ENCODE assay signal across 15 mouse cellular contexts in genomic region chr19:40678087-40678486, GRCm38 (mm10).
A peak's percentile ranks its signal among the peaks of the same experiment; 100 is the strongest.
DNase-seq lines count a peak whose midpoint lies in the region; ATAC-seq and TF ChIP-seq lines count a peak whose summit lies in the region.
"Had no signal": no experiment of that assay in that cellular context is flagged by ENCODE, and none has a peak within 500 bp of the region (broad histone marks: within the 10 kb centered on the region; RNA-seq: fewer than 3 reads in every experiment).

No protein-coding gene starts in this region.

- no peaks in the 10 kb centered on the region for H3K9me3 ChIP-seq in embryonic facial prominence, embryonic 14.5 days (ENCODE audit: control insufficient read depth, low read length)
- no peaks in the 10 kb centered on the region for H3K9me3 ChIP-seq in embryonic facial prominence, embryonic 10.5 days
- H3K9me3 ChIP-seq in heart, embryonic 14.5 days (ENCODE audit: control insufficient read depth, low read length) = no peaks in the 10 kb centered on the region
- H3K9me3 ChIP-seq in lung, postnatal 0 days (ENCODE audit: low read length) = no peaks in the 10 kb centered on the region
- H3K9me3 ChIP-seq in stomach, embryonic 15.5 days = no peaks in the 10 kb centered on the region
- H3K9me3 ChIP-seq: embryonic facial prominence, embryonic 12.5 days; hindbrain, embryonic 10.5 days; limb, embryonic 15.5 days had no signal

- no peak overlapping the region for H3K27ac ChIP-seq in embryonic facial prominence, embryonic 14.5 days (replicated peaks; ENCODE audit: low read depth, low read length)
- H3K27ac ChIP-seq in embryonic facial prominence, embryonic 10.5 days (replicated peaks) = no peak overlapping the region
- H3K27ac ChIP-seq in heart, embryonic 14.5 days (replicated peaks in 1 of 2; ENCODE audit: control insufficient read depth in 1 of 2, insufficient read depth in 1 of 2, low read depth in 2 of 2, low read length in 2 of 2) = peak overlapping the region in 1 of 2 experiments; percentile 10; a peak in 1 of 4 replicates
- peak overlapping the region; percentile 68 for H3K27ac ChIP-seq in lung, postnatal 0 days (ENCODE audit: low read length)
- H3K27ac ChIP-seq in stomach, embryonic 15.5 days = 0 out of 2 replicates have a peak overlapping the region, but pooled peaks have one; percentile 13
- H3K27ac ChIP-seq: embryonic facial prominence, embryonic 12.5 days; hindbrain, embryonic 10.5 days; limb, embryonic 15.5 days had no signal

- ATAC-seq in embryonic facial prominence, embryonic 14.5 days (ENCODE audit: low read depth) = no peak
- ATAC-seq in heart, embryonic 14.5 days (ENCODE audit: insufficient number of reproducible peaks, insufficient read depth, low FRiP score, low read depth) = no peak
- no peak for ATAC-seq in lung, postnatal 0 days
- ATAC-seq in stomach, embryonic 15.5 days (ENCODE audit: insufficient read depth, low FRiP score, low read depth) = no peak
- ATAC-seq: forebrain, embryonic 16.5 days had no signal

- no peak for TF ChIP-seq EP300 in lung, postnatal 0 days (IDR thresholded peaks at IDR 0.05)

- H3K4me2 ChIP-seq in embryonic facial prominence, embryonic 14.5 days (ENCODE audit: low read depth, low read length) = no peak overlapping the region
- H3K4me2 ChIP-seq in heart, embryonic 14.5 days (ENCODE audit: low read length) = peak overlapping the region; percentile 55
- H3K4me2 ChIP-seq in lung, postnatal 0 days (replicated peaks; ENCODE audit: low read depth, low read length) = no peak overlapping the region
- no peak overlapping the region for H3K4me2 ChIP-seq in stomach, embryonic 15.5 days
- H3K4me2 ChIP-seq: embryonic facial prominence, embryonic 12.5 days; limb, embryonic 15.5 days had no signal

- TF ChIP-seq CTCF in lung, postnatal 0 days (IDR thresholded peaks at IDR 0.05) = no peak

- no peaks in the 10 kb centered on the region for H3K36me3 ChIP-seq in embryonic facial prominence, embryonic 14.5 days (ENCODE audit: control insufficient read depth, insufficient read depth, low read length)
- H3K36me3 ChIP-seq in embryonic facial prominence, embryonic 10.5 days (replicated peaks) = no peaks in the 10 kb centered on the region
- no peaks in the 10 kb centered on the region for H3K36me3 ChIP-seq in heart, embryonic 14.5 days (ENCODE audit: control insufficient read depth, insufficient read depth, low read length)
- no peaks in the 10 kb centered on the region for H3K36me3 ChIP-seq in lung, postnatal 0 days (ENCODE audit: insufficient read depth, low read length)
- H3K36me3 ChIP-seq in stomach, embryonic 15.5 days = no peaks in the 10 kb centered on the region
- H3K36me3 ChIP-seq: embryonic facial prominence, embryonic 12.5 days; hindbrain, embryonic 10.5 days; limb, embryonic 15.5 days had no signal

- H3K4me3 ChIP-seq in embryonic facial prominence, embryonic 14.5 days (ENCODE audit: low read depth, low read length) = no peak overlapping the region
- H3K4me3 ChIP-seq in embryonic facial prominence, embryonic 10.5 days = no peak overlapping the region
- H3K4me3 ChIP-seq in heart, embryonic 14.5 days (ENCODE audit: control insufficient read depth in 1 of 2, insufficient read depth in 1 of 2, low read depth in 1 of 2, low read length in 2 of 2) = no peak overlapping the region
- no peak overlapping the region for H3K4me3 ChIP-seq in lung, postnatal 0 days (ENCODE audit: low read depth, low read length)
- H3K4me3 ChIP-seq in stomach, embryonic 15.5 days (replicated peaks) = no peak overlapping the region
- H3K4me3 ChIP-seq: embryonic facial prominence, embryonic 12.5 days; hindbrain, embryonic 10.5 days; limb, embryonic 15.5 days had no signal

- H3K4me1 ChIP-seq in embryonic facial prominence, embryonic 14.5 days (ENCODE audit: control insufficient read depth, insufficient read depth, low read length) = no peaks in the 10 kb centered on the region
- peaks cover 4% of the 10 kb centered on the region for H3K4me1 ChIP-seq in embryonic facial prominence, embryonic 10.5 days
- H3K4me1 ChIP-seq in heart, embryonic 14.5 days (ENCODE audit: control insufficient read depth in 2 of 2, insufficient read depth in 2 of 2, low read length in 2 of 2) = peaks cover 10 to 20% of the 10 kb centered on the region in 2 experiments; a peak in 3 of 4 replicates
- H3K4me1 ChIP-seq in lung, postnatal 0 days (ENCODE audit: insufficient read depth, low read depth, low read length) = no peaks in the 10 kb centered on the region
- H3K4me1 ChIP-seq in stomach, embryonic 15.5 days = no peaks in the 10 kb centered on the region
- H3K4me1 ChIP-seq: embryonic facial prominence, embryonic 12.5 days; limb, embryonic 15.5 days had no signal

- H3K27me3 ChIP-seq in embryonic facial prominence, embryonic 14.5 days (replicated peaks; ENCODE audit: control insufficient read depth, insufficient read depth, low read length) = no peaks in the 10 kb centered on the region
- no peaks in the 10 kb centered on the region for H3K27me3 ChIP-seq in embryonic facial prominence, embryonic 10.5 days (replicated peaks; ENCODE audit: low read depth, poor library complexity, severe bottlenecking)
- no peaks in the 10 kb centered on the region for H3K27me3 ChIP-seq in heart, embryonic 14.5 days (ENCODE audit: control insufficient read depth, insufficient read depth, low read length)
- H3K27me3 ChIP-seq in lung, postnatal 0 days (replicated peaks; ENCODE audit: insufficient read depth, low read length) = no peaks in the 10 kb centered on the region
- no peaks in the 10 kb centered on the region for H3K27me3 ChIP-seq in stomach, embryonic 15.5 days (replicated peaks)
- H3K27me3 ChIP-seq: embryonic facial prominence, embryonic 12.5 days; limb, embryonic 15.5 days had no signal

- 78% methylated on average over 6 of the region's 6 CpGs for WGBS in embryonic facial prominence, embryonic 14.5 days
- 88% methylated on average over 6 of the region's 6 CpGs for WGBS in embryonic facial prominence, embryonic 10.5 days
- WGBS in heart, embryonic 14.5 days = 44% methylated on average over 6 of the region's 6 CpGs
- WGBS in lung, postnatal 0 days = 75% methylated on average over 6 of the region's 6 CpGs
- WGBS in stomach, embryonic 15.5 days = 76% methylated on average over 6 of the region's 6 CpGs

- no peak for DNase-seq in embryonic facial prominence, embryonic 14.5 days (ENCODE audit: low spot score)
- DNase-seq in embryonic facial prominence, embryonic 10.5 days (ENCODE audit: low spot score) = no peak
- DNase-seq in heart, postnatal 4 days = no peak
- no peak for DNase-seq in lung, postnatal 0 days (ENCODE audit: low spot score)
- no peak for DNase-seq in lung, adult 18-20 months
- DNase-seq in embryo, embryonic 9.5 days (ENCODE audit: extremely low spot score) = no peak
- DNase-seq: cerebellum, adult 11 months; layer of hippocampus, postnatal 36 days; right cerebral cortex, postnatal 25 days had no signal

- H3K9ac ChIP-seq in embryonic facial prominence, embryonic 14.5 days (ENCODE audit: low read depth, low read length) = 0 out of 2 replicates have a peak overlapping the region, but pooled peaks have one; percentile 5
- peak overlapping the region; percentile 28; the same call in 1 of the 2 replicates for H3K9ac ChIP-seq in heart, embryonic 14.5 days (ENCODE audit: low read length)
- no peak overlapping the region; the same call in 1 of the 2 replicates for H3K9ac ChIP-seq in lung, postnatal 0 days (replicated peaks; ENCODE audit: low read depth)
- H3K9ac ChIP-seq in stomach, embryonic 15.5 days = no peak overlapping the region
- H3K9ac ChIP-seq: embryonic facial prominence, embryonic 12.5 days; limb, embryonic 15.5 days had no signal

Comparison
In these comparisons a context has a peak if more than half of its experiments do, and no peak if none do; other contexts are left out.
1. H3K27ac ChIP-seq: peak in lung, postnatal 0 days (single experiment) and stomach, embryonic 15.5 days (single experiment); none in embryonic facial prominence, embryonic 14.5 days (single experiment) and embryonic facial prominence, embryonic 10.5 days (single experiment).
2. H3K9ac ChIP-seq: peak in embryonic facial prominence, embryonic 14.5 days (single experiment) and heart, embryonic 14.5 days (single experiment); none in lung, postnatal 0 days (single experiment) and stomach, embryonic 15.5 days (single experiment).